Mouse (Mus musculus) hindbrain, embryonic 16.5 days (tissue): ENCODE data around the gene Psmd12. TPM values are rescaled to one million over a fixed set of nuclear protein-coding genes. Genes with fewer than 3 reads are reported as not detected.

Experiments
- ATAC-seq: fragments of 200-750 bp; cut with Nextera tagmentation; 2 replicates; pipeline ENCODE4 v1.8.0; 2017; ENCODE audit warnings: moderate TSS enrichment, moderate library complexity
- H3K27ac ChIP-seq: fragments of 300-500 bp; sonication (generic); 2 replicates; pipeline ENCODE4 v1.5.1; 2014; ENCODE audit warnings: low read depth, mild to moderate bottlenecking, control low read depth, low read length, moderate library complexity
- H3K27me3 ChIP-seq: fragments of 300-500 bp; sonication (generic); replicated peaks from 2 replicates; pipeline ENCODE4 v1.6.1; 2014; ENCODE audit warnings: low read length; ENCODE audit not compliant: control insufficient read depth, insufficient read depth
- H3K36me3 ChIP-seq: fragments of 300-500 bp; sonication (generic); 2 replicates; pipeline ENCODE4 v1.6.1; 2014; ENCODE audit warnings: mild to moderate bottlenecking, low read length, moderate library complexity, mixed read lengths; ENCODE audit not compliant: control insufficient read depth, insufficient read depth
- H3K4me1 ChIP-seq: fragments of 300-500 bp; sonication (generic); 2 replicates; pipeline ENCODE4 v1.6.1; 2014; ENCODE audit warnings: low read depth, low read length; ENCODE audit not compliant: control insufficient read depth, insufficient read depth
- H3K4me2 ChIP-seq: fragments of 300-500 bp; sonication (generic); 2 replicates; pipeline ENCODE4 v1.6.1; 2014; ENCODE audit warnings: mild to moderate bottlenecking, low read length, control low read depth, moderate library complexity
- H3K4me3 ChIP-seq: fragments of 300-500 bp; sonication (generic); 2 replicates; pipeline ENCODE4 v1.5.1; 2014; ENCODE audit warnings: mild to moderate bottlenecking, low read length, control low read depth, moderate library complexity
- H3K9ac ChIP-seq: fragments of 300-500 bp; sonication (generic); 2 replicates; pipeline ENCODE4 v1.6.1; 2014; ENCODE audit warnings: low read depth, mild to moderate bottlenecking, control low read depth, low read length, moderate library complexity
- H3K9me3 ChIP-seq: fragments of 300-500 bp; sonication (generic); 2 replicates; pipeline ENCODE4 v1.6.1; 2014; ENCODE audit warnings: mild to moderate bottlenecking, low read length, moderate library complexity; ENCODE audit not compliant: control insufficient read depth
- WGBS: fragments of 180-500 bp; shearing (Covaris S2); extraction: QIAGEN DNeasy Blood & Tissue Kit; methylation state at CpG from one replicate; pipeline ENCODE4 v1.1.7; 2014; 5-methylcytosine and 5-hydroxymethylcytosine counted together
- polyA plus RNA-seq: library from polyadenylated mRNA; unstranded; fragments of >200 nt; fragmentation: Nextera tagmentation; extraction: Ambion mirVana; gene quantifications from 2 replicates; pipeline ENCODE4 v1.2.1, GENCODE M21; 2015

Gene Psmd12
- polyA plus RNA-seq, 1 experiment from 2014 or later, result 157 TPM

DNA sequence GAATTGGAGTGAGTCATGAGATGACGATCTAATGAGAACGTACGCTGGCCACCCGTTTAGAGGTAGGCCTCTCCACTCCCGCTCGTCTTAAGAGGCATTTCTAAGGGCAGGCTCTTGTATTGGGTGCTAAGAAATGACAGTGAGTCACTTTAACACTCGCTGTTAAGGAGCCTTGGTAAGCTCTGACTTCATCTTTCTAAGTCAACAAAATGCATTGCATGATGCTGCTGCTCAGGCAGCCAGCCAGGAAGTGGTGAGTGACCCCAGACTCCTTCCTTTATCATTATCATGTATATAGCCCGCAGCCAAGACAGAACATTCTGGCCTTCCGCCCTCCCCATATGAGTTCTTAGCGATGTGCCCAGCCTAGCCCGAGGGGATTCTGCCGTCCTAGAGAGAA is 21.0 kb upstream of the Psmd12 start:
- 72% methylated on average over 12 of the region's 12 CpGs for WGBS
- H3K27me3 ChIP-seq, result no peaks in the 10 kb centered on the region
- H3K4me3 ChIP-seq, result no peak overlapping the region
- H3K36me3 ChIP-seq, result no peaks in the 10 kb centered on the region
- H3K27ac ChIP-seq, result no peak overlapping the region
- no peak overlapping the region for H3K9ac ChIP-seq
- ATAC-seq, result no peak
- H3K9me3 ChIP-seq, result no peaks in the 10 kb centered on the region
- H3K4me1 ChIP-seq, result no peaks in the 10 kb centered on the region; the same call in 1 of the 2 replicates
- H3K4me2 ChIP-seq, result no peak overlapping the region

DNA sequence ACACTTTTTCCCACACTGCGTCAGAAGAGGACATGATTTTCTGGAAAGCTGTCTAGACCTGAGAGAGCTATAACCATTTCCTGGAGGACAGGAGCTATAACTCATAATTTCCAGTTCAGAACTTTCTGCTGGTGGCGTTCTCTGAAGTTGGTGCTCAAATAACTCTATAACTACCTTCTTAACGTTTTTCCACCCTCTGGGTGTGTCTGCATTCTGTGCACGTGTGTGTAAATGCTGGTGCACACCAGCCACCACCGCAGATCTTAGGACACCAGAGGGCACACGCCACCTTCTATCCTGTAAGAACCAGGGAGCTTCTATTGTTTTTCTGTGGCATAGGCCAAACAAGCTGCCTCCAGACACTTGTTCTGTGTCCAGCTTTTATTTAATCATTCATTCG is 20.3 kb upstream of the Psmd12 start:
- ATAC-seq, result no peak
- WGBS, result 87% methylated on average over 7 of the region's 7 CpGs
- Histone ChIP-seq H3K36me3 (no peaks in the 10 kb centered on the region), H3K9me3 (no peaks in the 10 kb centered on the region), H3K27ac (no peak overlapping the region), H3K27me3 (no peaks in the 10 kb centered on the region), H3K4me1 (no peaks in the 10 kb centered on the region; the same call in 1 of the 2 replicates), H3K4me3 (no peak overlapping the region), H3K9ac (no peak overlapping the region), H3K4me2 (no peak overlapping the region)

GRCm38 (mm10) chr11:107459828-107460227 is 19.5 kb upstream of the Psmd12 start:
- no peak for ATAC-seq
- H3K9ac ChIP-seq, result no peak overlapping the region
- no peak overlapping the region for H3K4me3 ChIP-seq
- WGBS, result 63% methylated on average over 7 of the region's 7 CpGs
- H3K9me3 ChIP-seq, result no peaks in the 10 kb centered on the region
- no peaks in the 10 kb centered on the region for H3K36me3 ChIP-seq
- no peak overlapping the region for H3K27ac ChIP-seq
- no peak overlapping the region for H3K4me2 ChIP-seq
- no peaks in the 10 kb centered on the region for H3K27me3 ChIP-seq
- H3K4me1 ChIP-seq, result no peaks in the 10 kb centered on the region; the same call in 1 of the 2 replicates

GRCm38 (mm10) chr11:107462478-107462877 is 16.8 kb upstream of the Psmd12 start:
- WGBS, result 94% methylated on average over 3 of the region's 3 CpGs
- Histone ChIP-seq H3K4me2 (no peak overlapping the region), H3K36me3 (no peaks in the 10 kb centered on the region), H3K4me1 (peaks cover 4% of the 10 kb centered on the region; the same call in 1 of the 2 replicates), H3K9ac (no peak overlapping the region), H3K27me3 (no peaks in the 10 kb centered on the region), H3K27ac (no peak overlapping the region), H3K4me3 (no peak overlapping the region), H3K9me3 (no peaks in the 10 kb centered on the region)
- ATAC-seq, result no peak

- WGBS, result 82% methylated on average over 12 of the region's 12 CpGs
- Histone ChIP-seq H3K27me3 (no peaks in the 10 kb centered on the region), H3K4me2 (no peak overlapping the region), H3K27ac (no peak overlapping the region), H3K9ac (no peak overlapping the region), H3K36me3 (no peaks in the 10 kb centered on the region), H3K9me3 (no peaks in the 10 kb centered on the region), H3K4me3 (no peak overlapping the region), H3K4me1 (peaks cover 8% of the 10 kb centered on the region)
- no peak for ATAC-seq
Measured at GRCm38 (mm10) chr11:107463251-107463681, 16.0 kb upstream of the Psmd12 start.

DNA sequence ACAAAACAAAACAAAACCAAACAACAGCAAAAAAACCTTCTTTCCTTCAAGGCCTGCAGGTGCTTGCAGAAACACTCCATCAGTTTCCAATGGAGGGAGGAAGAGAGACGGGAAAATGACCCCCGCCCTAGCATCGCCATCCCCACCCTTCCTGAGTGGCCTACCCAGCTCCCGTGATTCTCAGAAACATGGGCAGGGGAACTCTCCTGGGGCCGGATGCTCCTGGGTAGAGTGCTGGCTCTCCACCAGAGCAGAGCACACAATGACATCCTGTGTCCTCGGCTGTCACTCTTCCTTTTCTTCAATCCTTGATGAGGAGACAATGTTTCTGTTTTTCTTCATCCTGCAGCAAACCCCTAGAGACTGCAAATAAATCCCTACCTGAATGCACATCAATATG is 15.1 kb upstream of the Psmd12 start:
- H3K4me1 ChIP-seq, result peaks cover 11% of the 10 kb centered on the region
- no peaks in the 10 kb centered on the region for H3K9me3 ChIP-seq
- no peak overlapping the region for H3K27ac ChIP-seq
- H3K9ac ChIP-seq, result no peak overlapping the region
- H3K4me3 ChIP-seq, result no peak overlapping the region
- ATAC-seq, result no peak
- no peak overlapping the region for H3K4me2 ChIP-seq
- H3K36me3 ChIP-seq, result no peaks in the 10 kb centered on the region
- H3K27me3 ChIP-seq, result no peaks in the 10 kb centered on the region
- 48% methylated on average over 6 of the region's 6 CpGs for WGBS

GRCm38 (mm10) chr11:107465041-107465440 is 14.2 kb upstream of the Psmd12 start:
- no peaks in the 10 kb centered on the region for H3K36me3 ChIP-seq
- H3K27me3 ChIP-seq, result no peaks in the 10 kb centered on the region
- no peak overlapping the region for H3K4me2 ChIP-seq
- no peak overlapping the region for H3K9ac ChIP-seq
- 97% methylated on average over 4 of the region's 4 CpGs for WGBS
- H3K4me3 ChIP-seq, result no peak overlapping the region
- ATAC-seq, result no peak
- no peak overlapping the region for H3K27ac ChIP-seq
- peaks cover 11% of the 10 kb centered on the region for H3K4me1 ChIP-seq
- H3K9me3 ChIP-seq, result no peaks in the 10 kb centered on the region

- ATAC-seq, result no peak
- H3K9me3 ChIP-seq, result no peaks in the 10 kb centered on the region
- no peaks in the 10 kb centered on the region for H3K27me3 ChIP-seq
- H3K4me1 ChIP-seq, result peaks cover 13% of the 10 kb centered on the region
- no peak overlapping the region for H3K27ac ChIP-seq
- no peak overlapping the region for H3K4me3 ChIP-seq
- no peaks in the 10 kb centered on the region for H3K36me3 ChIP-seq
- WGBS, result 54% methylated on average over 1 of the region's 1 CpGs
- no peak overlapping the region for H3K4me2 ChIP-seq
- H3K9ac ChIP-seq, result no peak overlapping the region
Measured at GRCm38 (mm10) chr11:107465969-107466368, 13.3 kb upstream of the Psmd12 start.

DNA sequence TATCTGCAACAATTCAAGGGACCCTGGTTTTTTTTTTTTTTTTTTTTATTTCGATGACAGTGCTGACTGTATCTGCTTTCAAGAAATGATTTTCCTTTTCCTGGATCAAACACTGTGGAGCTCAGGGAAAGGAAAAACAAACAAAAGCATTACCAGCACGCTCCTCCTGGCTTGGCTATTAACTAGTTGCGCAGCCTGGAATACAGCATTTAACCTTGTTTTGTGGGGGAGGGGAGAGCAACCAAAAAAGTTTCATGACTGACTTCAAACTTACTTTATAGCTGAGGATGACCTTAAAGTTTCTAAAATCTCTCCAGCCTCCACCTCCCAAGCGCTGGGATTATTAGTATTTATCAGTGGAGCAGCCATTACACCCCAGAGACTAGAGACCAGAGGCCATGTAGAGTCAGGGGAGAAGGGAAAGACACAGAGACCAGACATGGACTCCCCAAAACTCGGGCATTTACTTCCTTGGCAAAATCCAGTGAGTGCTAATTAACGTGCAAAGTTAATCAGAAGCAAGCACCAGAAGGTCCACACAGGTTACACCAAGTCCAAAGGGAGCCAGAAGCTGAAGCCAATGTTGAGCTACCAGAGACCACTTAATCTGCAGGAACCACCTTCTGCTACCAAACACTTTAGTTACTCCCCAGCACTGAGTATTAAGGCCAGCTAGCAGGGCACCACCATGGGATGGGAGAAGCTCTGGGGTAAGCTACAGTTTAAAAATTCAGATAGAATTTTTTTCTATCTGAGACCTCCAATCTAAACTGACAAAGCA is 12.5 kb upstream of the Psmd12 start:
- Histone ChIP-seq H3K9ac (no peak overlapping the region), H3K36me3 (no peaks in the 10 kb centered on the region), H3K4me1 (peaks cover 16% of the 10 kb centered on the region), H3K9me3 (no peaks in the 10 kb centered on the region), H3K27me3 (no peaks in the 10 kb centered on the region), H3K4me3 (no peak overlapping the region), H3K27ac (no peak overlapping the region), H3K4me2 (no peak overlapping the region)
- WGBS, result 79% methylated on average over 6 of the region's 6 CpGs
- ATAC-seq, result no peak
